Mouse (Mus musculus) megakaryocyte-erythroid progenitor cell, adult 5-6 weeks (primary cell): ENCODE results near the gene Myoc. TPM values are rescaled to one million over a fixed set of nuclear protein-coding genes. Genes with fewer than 3 reads are reported as not detected.
"Not testable (repeated sequence)": the region's sequence is repeated elsewhere in the genome, so short reads cannot be mapped to it uniquely, and the experiment has no call there.

Experiments used
- ATAC-seq: replicated peaks from 2 replicates; pipeline ENCODE4 v1.8.0; 2016; ENCODE audit warnings: mild to moderate bottlenecking, inconsistent platforms; ENCODE audit not compliant: severe bottlenecking, poor library complexity, low FRiP score, low TSS enrichment
- total RNA-seq, 2 experiments: library from RNA; stranded (forward) in 1 of 2; stranded (reverse) in 1 of 2; fragments of 200-1000, 215-1000 nt in 1 of 2; fragments of >200 nt in 1 of 2; fragmentation: Nextera tagmentation in 1 of 2; gene quantifications; 2 replicates each; pipeline ENCODE4 v1.2.3; 2014 to 2017

The Myoc gene
- not detected in 2 replicates for total RNA-seq (2014; fragmentation: Nextera tagmentation)
- total RNA-seq (2017): not detected in 2 replicates

DNA sequence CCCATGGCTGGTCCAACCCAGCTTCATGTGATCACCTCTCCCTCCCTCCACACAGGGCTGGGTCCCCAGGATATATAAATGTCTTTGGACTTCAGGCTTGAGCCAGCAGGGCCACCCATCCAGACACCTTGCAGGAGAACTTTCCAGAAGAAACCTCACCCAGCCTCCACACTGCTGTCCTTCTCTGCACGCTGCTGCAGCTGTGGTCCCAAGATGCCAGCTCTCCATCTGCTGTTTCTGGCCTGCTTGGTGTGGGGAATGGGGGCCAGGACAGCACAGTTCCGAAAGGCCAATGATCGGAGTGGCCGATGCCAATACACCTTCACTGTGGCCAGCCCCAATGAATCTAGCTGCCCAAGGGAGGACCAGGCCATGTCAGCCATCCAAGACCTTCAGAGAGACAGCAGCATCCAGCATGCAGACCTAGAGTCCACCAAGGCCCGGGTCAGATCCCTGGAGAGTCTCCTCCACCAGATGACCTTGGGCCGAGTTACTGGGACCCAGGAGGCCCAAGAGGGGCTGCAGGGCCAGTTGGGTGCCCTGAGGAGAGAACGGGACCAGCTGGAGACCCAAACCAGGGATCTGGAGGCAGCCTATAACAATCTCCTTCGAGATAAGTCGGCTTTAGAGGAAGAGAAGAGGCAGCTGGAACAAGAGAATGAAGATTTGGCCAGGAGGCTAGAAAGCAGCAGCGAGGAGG is at the start of gene Myoc:
Gene Myoc, plus strand, starts transcription at position 105 of the 700 bp plus-strand sequence.
- no peak for ATAC-seq

DNA sequence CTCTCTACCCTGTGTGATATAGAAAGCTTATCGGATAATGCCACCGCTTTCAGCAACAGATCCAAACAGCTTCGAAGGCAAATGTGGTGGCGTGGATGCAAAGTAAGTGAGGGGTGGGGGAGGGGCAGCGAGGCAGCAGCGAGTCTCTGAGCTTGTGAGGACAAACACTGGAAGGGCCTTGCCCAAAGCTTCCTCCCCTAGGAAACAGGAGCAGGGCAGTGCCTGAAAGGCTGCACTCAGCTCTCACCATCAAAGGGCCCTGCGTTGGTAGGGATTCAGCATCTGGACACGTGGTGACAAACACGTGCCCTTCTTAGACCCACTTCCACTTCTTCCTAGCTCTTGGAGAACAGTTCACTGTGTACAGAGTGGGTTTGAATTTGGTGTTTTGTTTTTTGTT is 49.5 kb upstream of the Myoc start:
- ATAC-seq: no peak

DNA sequence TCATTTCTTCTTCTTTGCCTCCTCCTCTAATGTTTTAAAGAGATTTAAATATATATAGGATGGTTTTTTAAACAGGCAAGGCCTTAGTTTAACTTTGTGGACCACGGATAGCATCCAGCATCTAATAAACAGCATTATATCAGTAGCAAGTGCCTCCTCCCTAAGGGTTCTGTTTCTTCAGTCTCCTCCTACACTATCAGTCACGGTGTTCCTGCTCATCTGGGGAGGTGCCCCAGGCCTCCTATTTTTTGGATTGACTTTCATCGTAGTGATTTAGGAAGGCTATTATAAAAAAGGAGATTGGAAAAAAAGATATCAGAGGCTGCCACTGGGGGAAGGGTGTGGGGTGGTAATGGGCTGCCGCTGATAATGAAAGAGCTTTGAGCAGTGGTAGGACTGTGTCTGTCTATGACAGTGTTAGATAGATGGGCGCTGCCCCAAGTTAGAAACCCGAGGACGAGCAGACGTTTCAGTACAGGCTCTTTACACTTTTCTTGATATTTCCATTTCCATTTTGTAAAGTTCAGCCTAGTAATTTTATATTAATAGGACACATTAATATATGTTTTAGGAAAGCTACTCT is 48.4 kb upstream of the Myoc start:
- ATAC-seq: peak; percentile 74

- ATAC-seq: peak; percentile 88
Measured at GRCm38 (mm10) chr1:162597379-162598102, 41.4 kb upstream of the Myoc start.

DNA sequence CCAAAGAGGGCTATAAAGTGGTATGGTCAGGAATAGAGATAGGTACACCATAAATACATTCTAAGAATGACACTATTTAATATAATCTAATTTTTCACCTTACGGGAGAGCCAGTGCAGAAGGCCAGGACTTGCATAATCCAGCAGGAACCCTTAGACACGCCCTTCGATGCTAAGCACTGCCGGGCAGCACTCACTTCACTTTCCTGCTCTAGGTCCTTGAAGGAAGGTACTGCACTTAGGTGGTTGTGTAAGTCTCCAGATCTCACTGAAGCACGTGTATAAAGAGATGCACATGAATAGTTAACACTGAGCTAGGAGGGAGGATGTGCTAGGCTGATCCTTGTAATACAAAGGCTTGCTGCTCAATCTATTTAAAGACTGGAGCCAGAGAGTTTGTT is 39.3 kb upstream of the Myoc start:
- ATAC-seq: no peak

DNA sequence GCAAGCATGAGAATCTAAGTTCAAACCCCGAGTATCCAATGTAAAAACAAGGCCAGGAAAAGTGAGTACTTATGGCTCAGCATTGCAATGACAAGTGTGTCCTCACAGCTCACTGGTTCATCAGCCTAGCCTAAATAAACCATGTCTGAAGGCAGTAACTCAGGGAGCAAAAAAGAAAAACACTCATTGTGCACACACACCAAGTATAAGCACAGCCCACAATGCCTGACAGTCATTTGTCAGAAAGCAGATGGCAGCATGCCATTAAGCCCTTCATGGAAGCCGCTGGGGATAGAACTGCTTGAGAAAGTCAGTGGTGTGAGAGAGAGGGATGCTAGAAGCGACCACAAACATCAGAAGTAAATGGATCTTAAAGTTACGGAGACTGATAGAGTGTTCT is 37.7 kb upstream of the Myoc start:
- ATAC-seq: no peak

GRCm38 (mm10) chr1:162608127-162608526 is 30.8 kb upstream of the Myoc start:
- ATAC-seq: no peak

DNA sequence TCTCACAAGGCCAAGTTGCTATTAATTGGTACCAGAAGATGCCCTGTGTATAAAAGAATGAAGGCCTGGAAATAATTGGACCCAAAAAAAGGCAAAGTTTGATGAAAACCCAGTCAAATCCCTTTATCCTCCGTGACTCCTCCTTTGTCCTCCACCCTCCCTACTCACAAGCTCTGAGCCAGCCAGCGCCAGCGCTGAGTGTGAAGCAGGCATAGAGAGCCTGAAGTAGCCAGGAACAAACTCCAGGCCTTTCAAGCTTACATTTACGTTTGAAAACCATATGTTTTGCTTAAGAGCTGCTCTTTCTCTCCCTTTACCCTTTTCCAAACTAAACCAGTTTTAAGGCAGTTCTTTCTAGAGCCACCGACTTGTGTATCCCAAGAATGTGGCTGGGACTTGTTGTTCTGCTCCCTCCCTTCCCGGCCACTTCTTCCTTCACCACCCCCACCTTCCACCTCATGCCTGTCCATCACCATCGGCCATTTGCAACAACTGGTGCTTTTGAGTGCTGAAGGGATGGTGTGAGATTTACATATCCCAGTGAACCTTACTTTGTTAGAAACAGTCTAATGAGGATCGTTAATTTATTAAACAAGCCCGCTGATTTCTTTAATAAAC is 29.2 kb upstream of the Myoc start:
- no peak for ATAC-seq

- ATAC-seq: no peak
Measured at GRCm38 (mm10) chr1:162611191-162611590, 27.8 kb upstream of the Myoc start.

DNA sequence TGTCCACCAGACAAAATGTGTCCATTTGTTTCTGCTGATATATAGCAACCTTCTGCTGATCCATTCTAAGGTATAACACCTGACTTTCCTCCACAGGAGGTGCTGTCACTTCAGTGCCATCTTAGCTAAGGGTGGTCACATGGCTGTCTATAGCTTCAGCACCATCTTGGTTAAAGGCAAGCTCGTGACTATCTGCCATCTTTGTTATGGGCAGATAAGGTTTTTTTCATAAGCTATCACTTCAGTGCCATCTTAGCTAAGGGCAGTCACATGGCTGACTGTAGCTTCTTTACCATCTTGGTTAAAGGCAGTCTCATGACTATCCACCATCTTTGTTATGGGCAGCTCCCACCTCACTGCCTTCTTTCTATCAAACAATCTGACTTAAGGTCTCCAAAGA is 23.4 kb upstream of the Myoc start:
- ATAC-seq: peak; percentile 68; the same call in 1 of the 2 replicates

GRCm38 (mm10) chr1:162620487-162620886 is 18.5 kb upstream of the Myoc start:
- no peak for ATAC-seq

GRCm38 (mm10) chr1:162623895-162624294 is 15.1 kb upstream of the Myoc start:
- no peak for ATAC-seq

DNA sequence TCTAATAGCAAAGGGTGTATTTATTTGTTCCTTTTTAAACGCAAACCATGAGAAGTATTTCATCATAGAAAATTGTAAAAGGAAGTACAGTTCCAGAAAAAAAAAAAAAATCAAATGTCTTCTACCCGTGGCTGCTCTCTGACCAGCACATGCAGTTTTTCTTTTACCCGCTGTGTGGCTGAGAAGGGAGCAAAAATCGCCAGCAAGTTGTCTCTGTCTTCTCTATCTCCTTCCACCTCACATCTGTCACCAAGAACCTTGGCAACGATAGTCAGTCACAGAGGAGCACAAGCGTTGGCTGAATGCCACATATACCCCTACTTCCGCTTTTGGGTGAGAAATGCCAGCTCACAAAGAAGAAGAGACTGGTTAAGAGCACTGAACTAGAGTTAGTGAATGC is 13.7 kb upstream of the Myoc start:
- ATAC-seq: peak; percentile 98

DNA sequence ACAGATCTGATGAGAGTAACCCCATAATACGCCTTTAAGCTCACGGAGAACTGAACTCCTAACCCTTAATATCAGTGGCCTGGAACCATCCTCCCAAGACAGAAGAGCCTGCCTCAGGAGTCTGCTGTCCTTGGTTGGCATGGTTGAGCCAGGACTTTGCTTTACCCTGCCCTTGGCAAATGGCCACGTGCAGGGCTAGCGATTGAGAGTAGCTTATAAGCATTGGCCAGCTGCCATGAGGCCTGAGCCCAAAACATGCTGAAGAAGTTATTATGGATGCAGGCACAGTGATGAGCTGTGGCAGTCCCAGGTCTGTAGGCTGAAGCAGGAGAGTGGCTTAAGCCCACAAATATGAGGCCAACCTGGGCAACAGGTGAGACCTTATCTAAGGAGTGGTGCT is 11.1 kb upstream of the Myoc start:
- not testable (repeated sequence) for ATAC-seq

- not testable (repeated sequence) for ATAC-seq
Measured at GRCm38 (mm10) chr1:162628326-162628725, 10.6 kb upstream of the Myoc start.

DNA sequence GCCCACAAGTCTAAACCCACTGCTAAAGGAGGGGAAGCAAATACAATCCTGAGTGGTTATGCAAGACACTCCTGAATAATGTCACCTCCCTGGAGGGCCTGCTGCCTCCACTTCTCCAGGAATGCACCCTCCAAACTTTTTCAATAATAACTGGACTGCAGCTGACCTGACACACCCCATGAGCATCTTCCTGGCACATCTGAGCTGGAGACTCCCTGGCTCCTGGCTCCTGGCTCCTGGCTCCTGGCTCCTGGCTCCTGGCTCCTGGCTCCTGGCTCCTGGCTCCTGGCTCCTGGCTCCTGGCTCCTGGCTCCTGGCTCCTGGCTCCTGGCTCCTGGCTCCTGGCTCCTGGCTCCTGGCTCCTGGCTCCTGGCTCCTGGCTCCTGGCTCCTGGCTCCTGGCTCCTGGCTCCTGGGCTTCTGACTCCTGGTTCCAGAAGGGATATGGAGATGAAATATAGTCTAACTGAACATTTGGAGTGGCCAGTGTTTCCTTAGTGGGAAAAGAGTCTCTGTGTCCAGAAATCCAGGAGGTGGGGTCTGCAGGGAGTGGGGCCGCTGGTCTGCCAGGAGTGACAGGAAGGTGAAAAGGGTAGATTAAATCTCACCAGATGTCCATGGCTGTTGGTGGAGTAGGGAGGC is 3.5 kb upstream of the Myoc start:
- not testable (repeated sequence) for ATAC-seq

DNA sequence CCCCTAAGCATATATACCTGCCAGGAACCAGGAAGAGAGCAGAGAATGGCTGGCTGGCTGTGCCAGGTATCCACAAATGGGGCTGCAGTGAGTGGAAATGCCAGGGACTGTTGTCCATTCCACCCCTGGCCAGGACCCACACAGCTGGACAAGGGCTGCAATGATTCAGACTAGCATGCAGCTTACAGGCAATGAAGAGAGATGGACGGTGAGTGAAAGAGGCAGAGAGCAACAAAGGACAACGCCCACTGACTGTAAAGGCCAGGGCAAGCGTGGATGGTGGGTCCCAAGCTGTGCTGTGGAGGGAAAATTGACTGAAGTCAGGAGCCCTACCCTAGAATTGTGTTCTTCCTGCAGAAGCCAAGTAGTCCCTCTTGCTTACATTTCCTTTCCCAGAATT is 2.4 kb upstream of the Myoc start:
- ATAC-seq: no peak

DNA sequence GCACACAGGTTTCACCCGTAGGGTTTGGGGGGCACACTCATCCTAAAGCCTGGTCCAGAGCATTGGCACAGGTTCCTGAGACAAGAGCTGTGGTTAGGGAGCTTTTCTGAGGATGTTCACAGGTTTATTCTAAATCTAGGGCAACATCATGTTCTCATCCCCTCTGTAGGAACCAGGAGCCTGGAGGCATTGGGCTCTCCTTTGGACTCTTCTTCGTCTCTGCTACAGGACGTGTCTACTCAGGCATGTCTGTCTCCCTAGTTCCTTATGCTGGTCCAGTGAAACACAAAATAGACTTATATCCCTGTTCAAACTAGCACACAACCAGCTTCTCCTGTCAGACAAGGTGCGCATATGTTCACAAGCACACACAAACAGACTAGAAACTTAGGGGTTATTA is 420 bp upstream of the Myoc start:
- ATAC-seq: no peak

DNA sequence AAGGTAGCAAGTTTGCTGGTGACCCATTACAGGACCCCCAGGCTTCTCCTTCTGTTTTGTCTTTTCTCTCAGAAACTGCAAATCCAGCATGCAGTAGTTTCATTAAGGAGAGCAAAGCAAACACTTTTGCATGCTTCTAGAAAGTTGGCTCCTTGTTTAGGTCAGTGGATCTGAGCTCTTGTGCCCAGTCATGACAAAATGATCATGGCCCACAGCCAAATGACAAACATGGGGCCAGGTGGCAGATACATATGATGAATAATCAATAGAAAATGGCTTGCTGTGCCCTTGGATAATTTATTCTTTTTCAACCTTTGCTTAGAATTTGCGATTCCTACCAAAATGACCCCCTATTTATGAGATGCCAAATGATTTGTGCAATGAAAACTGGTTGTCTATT is 906 bp downstream of the Myoc start:
- ATAC-seq: no peak

- no peak for ATAC-seq
Measured at GRCm38 (mm10) chr1:162642591-162642990, 3.6 kb downstream of the Myoc start.
